Comparison of ENCODE assay signal across 8 mouse cellular contexts in genomic region chrX:106485101-106485651, GRCm38 (mm10). TPM values are rescaled to one million over a fixed set of nuclear protein-coding genes. Genes with fewer than 3 reads are reported as not detected.
A peak's percentile ranks its signal among the peaks of the same experiment; 100 is the strongest.
DNase-seq lines count a peak whose midpoint lies in the region; TF ChIP-seq lines count a peak whose summit lies in the region.

Gene Fndc3c1 (minus strand): TSS chrX:106485401.

- H3K27me3 ChIP-seq in heart, adult 2 months (ENCODE audit: control insufficient read depth, insufficient read depth, low read length) = peaks cover 5% of the 10 kb centered on the region; the same call in 1 of the 2 replicates

- no peak for TF ChIP-seq POLR2A in heart, adult 2 months (IDR thresholded peaks at IDR 0.05; ENCODE audit: insufficient read depth, low read depth, low read length)
- TF ChIP-seq POLR2A in olfactory bulb, adult 2 months (IDR thresholded peaks at IDR 0.05; ENCODE audit: insufficient read depth, low read depth, low read length) = no peak

- intact Hi-C loops in heart, adult 2 months (cut with DNase I) = no loop called here
- intact Hi-C loops in heart, postnatal 10 days (cut with DNase I) = no loop called here

- peaks cover 1% of the 10 kb centered on the region; the same call in 1 of the 2 replicates for H3K4me1 ChIP-seq in heart, adult 2 months (ENCODE audit: control insufficient read depth, insufficient read depth, low read length)
- H3K4me1 ChIP-seq in olfactory bulb, adult 2 months (ENCODE audit: control insufficient read depth, insufficient read depth, low read length) = peaks cover 3% of the 10 kb centered on the region

- 22% methylated on average over 39 of the region's 39 CpGs for WGBS in heart, adult 2 months
- WGBS in olfactory bulb, adult 2 months = 12% methylated on average over 32 of the region's 39 CpGs

- no peak for TF ChIP-seq CTCF in heart, adult 2 months (IDR thresholded peaks at IDR 0.05)
- TF ChIP-seq CTCF in olfactory bulb, adult 2 months (IDR thresholded peaks at IDR 0.05; ENCODE audit: insufficient read depth, low read depth, low read length) = no peak

- no peak for TF ChIP-seq EP300 in heart, adult 2 months (IDR thresholded peaks at IDR 0.05; ENCODE audit: insufficient read depth, low read depth, low read length)

- no peaks in the 10 kb centered on the region for H3K79me2 ChIP-seq in heart, adult 2 months (replicated peaks; ENCODE audit: control insufficient read depth, insufficient read depth, low read length)

- peak; percentile 4 to 28 for DNase-seq in heart, adult 2 months
- DNase-seq in heart, adult 8-10 months (ENCODE audit: low spot score) = no peak
- DNase-seq in embryo, embryonic 11 days = peak; percentile 82
- DNase-seq in heart, postnatal 10 days = peak; percentile 5 to 7
- DNase-seq in liver = peak; percentile 34
- DNase-seq in layer of hippocampus, adult 9-11 months = no peak
- no peak for DNase-seq in c-Kit-positive CD71-positive TER-119-positive erythroid progenitor cells, embryonic 14.5 days (ENCODE audit: low spot score)

- H3K9ac ChIP-seq in heart, adult 2 months (ENCODE audit: low read depth, low read length) = no peak within 1 kb of the TSS

- H3K27ac ChIP-seq in heart, adult 2 months = no peak within 1 kb of the TSS
- H3K27ac ChIP-seq in olfactory bulb, adult 2 months (ENCODE audit: insufficient read depth, low read depth, low read length) = no peak within 1 kb of the TSS

- H3K4me3 ChIP-seq in heart, adult 2 months = no peak within 1 kb of the TSS
- peak within 1 kb of the TSS; percentile 16; the same call in 1 of the 2 replicates for H3K4me3 ChIP-seq in olfactory bulb, adult 2 months (ENCODE audit: insufficient read depth, low read depth, low read length)

- H3K36me3 ChIP-seq in heart, adult 2 months (ENCODE audit: control insufficient read depth, insufficient read depth, low read length) = no peaks in the 10 kb centered on the region

RNA-seq across cellular contexts. Expression of gene Fndc3c1, which starts in this region (rescaled TPM):
- not detected for total RNA-seq in heart, adult 2 months (2021)
- polyA plus RNA-seq in heart, adult 2 months (2012; rRNA removed) = not detected in 2 replicates
- total RNA-seq in heart, adult 8-10 months (2022) = not detected
- total RNA-seq in heart, postnatal 10 days (2021) = under 1 TPM in 1 of 2 experiments, not detected in 1; 0.20 TPM
- polyA plus RNA-seq in olfactory bulb, adult 2 months (2012; ENCODE audit: insufficient read depth, insufficient read length, low replicate concordance, missing spikeins) = not detected in 2 replicates

Comparison
In these comparisons a context has a peak if more than half of its experiments do, and no peak if none do; other contexts are left out.
1. Peak in DNase-seq in heart, adult 2 months; RNA of the gene not detected or under 1 TPM.
2. Peak in DNase-seq in heart, postnatal 10 days; RNA of the gene not detected or under 1 TPM.
3. DNase-seq: peak in embryo, embryonic 11 days (single experiment) and liver (single experiment); none in heart, adult 8-10 months (single experiment), layer of hippocampus, adult 9-11 months (single experiment) and c-Kit-positive CD71-positive TER-119-positive erythroid progenitor cells, embryonic 14.5 days (single experiment).